Mouse (Mus musculus) hindbrain, postnatal 0 days (tissue): ENCODE measurements around the gene Arl8a. TPM values are rescaled to one million over a fixed set of nuclear protein-coding genes. Genes with fewer than 3 reads are reported as not detected.

Source experiments
- ATAC-seq: fragments of 200-750 bp; cut with Nextera tagmentation; 2 replicates; pipeline ENCODE4 v1.8.0; 2017; ENCODE audit warnings: mild to moderate bottlenecking, moderate TSS enrichment, moderate library complexity
- DNase-seq: peaks from one replicate; pipeline ENCODE4 v3.0.0-alpha.2; 2015; ENCODE audit warnings: low spot score
- H3K27ac ChIP-seq: fragments of 300-500 bp; sonication (generic); 2 replicates; pipeline ENCODE4 v1.5.1; 2014; ENCODE audit warnings: mild to moderate bottlenecking
- H3K27me3 ChIP-seq: fragments of 300-500 bp; sonication (generic); 2 replicates; pipeline ENCODE4 v1.6.1; 2014; ENCODE audit warnings: low read length, mixed read lengths; ENCODE audit not compliant: insufficient read depth
- H3K36me3 ChIP-seq: fragments of 300-500 bp; sonication (generic); 2 replicates; pipeline ENCODE4 v1.6.1; 2014; ENCODE audit warnings: low read length, mixed read lengths; ENCODE audit not compliant: insufficient read depth
- H3K4me1 ChIP-seq: fragments of 300-500 bp; sonication (generic); 2 replicates; pipeline ENCODE4 v1.6.1; 2014; ENCODE audit warnings: antibody characterized with exemption, low read length, mixed read lengths; ENCODE audit not compliant: insufficient read depth
- H3K4me2 ChIP-seq: fragments of 300-500 bp; sonication (generic); 2 replicates; pipeline ENCODE4 v1.6.1; 2014; ENCODE audit warnings: low read depth, mild to moderate bottlenecking, low read length, moderate library complexity, mixed read lengths
- H3K4me3 ChIP-seq: fragments of 300-500 bp; sonication (generic); 2 replicates; pipeline ENCODE4 v1.5.1; 2014; ENCODE audit warnings: low read length
- H3K9ac ChIP-seq: fragments of 300-500 bp; sonication (generic); replicated peaks from 2 replicates; pipeline ENCODE4 v1.6.1; 2014; ENCODE audit warnings: mild to moderate bottlenecking, low read length, moderate library complexity, mixed read lengths
- H3K9me3 ChIP-seq: fragments of 300-500 bp; sonication (generic); 2 replicates; pipeline ENCODE4 v1.6.1; 2016; ENCODE audit warnings: low read length, mixed read lengths
- CTCF ChIP-seq: IDR thresholded peaks from 2 replicates; pipeline ENCODE4 v1.5.1; 2016; ENCODE audit warnings: antibody characterized with exemption, control low read depth, low read depth
- WGBS: fragments of 180-500 bp; shearing (Covaris S2); extraction: QIAGEN DNeasy Blood & Tissue Kit; methylation state at CpG from one replicate; pipeline ENCODE4 v1.1.7; 2014; 5-methylcytosine and 5-hydroxymethylcytosine counted together
- polyA plus RNA-seq: library from polyadenylated mRNA; unstranded; fragments of >200 nt; fragmentation: Nextera tagmentation; extraction: Ambion mirVana; gene quantifications from 2 replicates; pipeline ENCODE4 v1.2.1, GENCODE M21; 2015
- total RNA-seq: library from RNA; depleted of rRNA; stranded (reverse); fragments of >200 nt; gene quantifications from 2 replicates; pipeline ENCODE4 v1.2.3, GENCODE M21; 2014; rRNA removed

The Arl8a gene
- total and polyA plus RNA-seq, 2 experiments from 2014 or later, result 251 to 369 TPM

- no peaks in the 10 kb centered on the region for H3K9me3 ChIP-seq
- H3K27me3 ChIP-seq, result no peaks in the 10 kb centered on the region
- H3K4me1 ChIP-seq, result no peaks in the 10 kb centered on the region
- 42% methylated on average over 12 of the region's 12 CpGs for WGBS
- no peak for ATAC-seq
- no peak overlapping the region for H3K4me3 ChIP-seq
- no peak overlapping the region for H3K4me2 ChIP-seq
- no peak overlapping the region for H3K27ac ChIP-seq
- no peaks in the 10 kb centered on the region for H3K36me3 ChIP-seq
- H3K9ac ChIP-seq, result no peak overlapping the region
- DNase-seq, result no peak
- TF ChIP-seq CTCF, result no peak
Measured at GRCm38 (mm10) chr1:135204196-135205126, 57.8 kb downstream of the Arl8a start.

- WGBS, result 68% methylated on average over 4 of the region's 4 CpGs
- no peaks in the 10 kb centered on the region for H3K27me3 ChIP-seq
- H3K36me3 ChIP-seq, result no peaks in the 10 kb centered on the region
- ATAC-seq, result no peak
- H3K9ac ChIP-seq, result no peak overlapping the region
- H3K4me3 ChIP-seq, result no peak overlapping the region
- DNase-seq, result no peak
- no peaks in the 10 kb centered on the region for H3K4me1 ChIP-seq
- H3K4me2 ChIP-seq, result no peak overlapping the region
- no peak overlapping the region for H3K27ac ChIP-seq
- TF ChIP-seq CTCF, result no peak
- no peaks in the 10 kb centered on the region for H3K9me3 ChIP-seq
Measured at GRCm38 (mm10) chr1:135205257-135205656, 58.6 kb downstream of the Arl8a start.

Other genes with a start within 250 kb of the Arl8a start
- gene Ppp1r12b, start 190.9 kb upstream of the Arl8a start, total RNA-seq, result 26.6 and 36.6 TPM in 2 replicates
- gene Ppp1r12b, start 190.9 kb upstream of the Arl8a start, polyA plus RNA-seq, result 12.5 and 12.9 TPM in 2 replicates
- 4.5 and 5.3 TPM in 2 replicates for gene Ube2t, start 184.3 kb upstream of the Arl8a start, total RNA-seq
- gene Ube2t, start 184.3 kb upstream of the Arl8a start, polyA plus RNA-seq, result 9.7 and 10.2 TPM in 2 replicates
- 4.6 and 5.0 TPM in 2 replicates for gene Lgr6, start 41.5 kb upstream of the Arl8a start, total RNA-seq
- 2.7 and 3.1 TPM in 2 replicates for gene Lgr6, start 41.5 kb upstream of the Arl8a start, polyA plus RNA-seq
- 0.10 and 0.54 TPM in 2 replicates for gene Ptpn7, start 14.1 kb upstream of the Arl8a start, total RNA-seq
- gene Ptpn7, start 14.1 kb upstream of the Arl8a start, polyA plus RNA-seq, result 0.10 and 0.11 TPM in 2 replicates
- gene Gpr37l1, start 20.9 kb downstream of the Arl8a start, total RNA-seq, result 42.6 and 66.3 TPM in 2 replicates
- 24.9 and 32.1 TPM in 2 replicates for gene Gpr37l1, start 20.9 kb downstream of the Arl8a start, polyA plus RNA-seq
- gene Elf3, start 111.7 kb downstream of the Arl8a start, total RNA-seq, result 0.10 TPM in 1 of 2 replicates, not detected in the other
- 0.42 and 0.54 TPM in 2 replicates for gene Elf3, start 111.7 kb downstream of the Arl8a start, polyA plus RNA-seq
- gene Rnpep, start 137.3 kb downstream of the Arl8a start, total RNA-seq, result 61.4 and 97.9 TPM in 2 replicates
- 50.5 and 53.8 TPM in 2 replicates for gene Rnpep, start 137.3 kb downstream of the Arl8a start, polyA plus RNA-seq
- gene Timm17a, start 167.0 kb downstream of the Arl8a start, total RNA-seq, result 13.5 and 45.2 TPM in 2 replicates
- gene Timm17a, start 167.0 kb downstream of the Arl8a start, polyA plus RNA-seq, result 201 and 205 TPM in 2 replicates
- 0.47 TPM in 1 of 2 replicates, not detected in the other for gene Lmod1, start 178.0 kb downstream of the Arl8a start, total RNA-seq
- gene Lmod1, start 178.0 kb downstream of the Arl8a start, polyA plus RNA-seq, result 0.24 and 0.38 TPM in 2 replicates
- 158 and 165 TPM in 2 replicates for gene Shisa4, start 228.4 kb downstream of the Arl8a start, total RNA-seq
- 160 and 161 TPM in 2 replicates for gene Shisa4, start 228.4 kb downstream of the Arl8a start, polyA plus RNA-seq